Mouse (Mus musculus) megakaryocyte, embryonic 14.5 days (primary cell): ENCODE data around the gene Ptprn2.

Experiments
- FLI1 ChIP-seq: IDR thresholded peaks from 2 replicates; pipeline ENCODE4 v1.6.1; 2012; ENCODE audit warnings: low read length, inconsistent platforms, mixed read lengths
- GATA1 ChIP-seq: IDR thresholded peaks from 3 replicates; pipeline ENCODE4 v1.6.1; 2012; ENCODE audit warnings: mixed read lengths, low read length, inconsistent platforms, borderline replicate concordance

DNA sequence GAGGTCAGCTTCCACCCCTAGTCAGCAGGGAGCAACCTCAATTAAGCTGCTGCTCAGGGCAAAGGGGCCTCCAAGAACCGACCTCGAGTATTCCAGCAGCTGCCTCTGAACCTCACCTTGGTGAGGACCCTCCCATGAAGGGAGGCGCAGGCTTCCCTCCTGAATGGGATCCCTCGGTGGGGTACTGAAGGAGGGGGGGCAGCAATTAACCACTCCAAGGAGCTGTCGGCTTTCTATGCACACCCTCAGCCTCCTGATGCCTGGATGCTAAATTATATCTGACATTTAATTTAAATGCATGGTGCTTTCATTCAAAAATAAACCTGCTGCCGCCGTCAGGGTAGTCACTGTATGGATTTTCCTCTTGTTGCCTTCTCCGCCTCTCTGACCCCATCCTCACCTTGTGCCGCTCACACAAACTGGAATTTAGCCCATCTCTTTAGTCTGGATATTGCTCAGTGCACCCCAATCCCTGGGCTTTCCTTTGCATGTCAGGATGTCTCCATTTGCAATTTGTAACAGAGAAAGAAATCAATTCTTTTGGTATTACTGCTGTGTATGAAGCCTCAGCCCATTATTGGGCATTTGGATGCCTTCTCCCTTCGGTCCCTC is 629.8 kb downstream of the Ptprn2 start:
- TF ChIP-seq GATA1: no peak
- no peak for TF ChIP-seq FLI1
